Mouse (Mus musculus): ENCODE results near the gene Mertk. TPM values are rescaled to one million over a fixed set of nuclear protein-coding genes. Genes with fewer than 3 reads are reported as not detected.

Mertk gene
- total RNA-seq, 2 experiments from 2014 or later, result 30.4 to 40.0 TPM

DNA sequence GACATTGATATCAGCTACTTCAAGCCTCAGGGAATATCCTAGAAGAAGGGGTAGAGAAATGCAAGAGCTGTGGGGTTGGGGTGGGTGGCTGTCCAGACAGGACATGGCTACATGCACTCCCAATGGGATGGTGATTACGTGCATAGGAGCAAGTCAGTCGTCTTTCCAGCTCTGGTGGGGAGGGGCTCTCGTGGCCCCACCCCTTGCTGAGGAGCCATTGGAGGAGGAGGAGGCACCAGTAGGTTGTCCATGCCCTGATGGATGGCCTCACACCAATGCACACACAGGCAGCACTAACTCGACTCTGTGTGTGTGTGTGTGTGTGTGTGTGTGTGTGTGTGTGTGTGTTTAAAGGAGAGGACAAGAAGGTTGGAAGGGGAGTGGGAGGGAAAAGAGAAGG lies 106.6 kb downstream of the Mertk start:
- no peak for DNase-seq (ENCODE audit: low spot score in 2 of 2)
- intact Hi-C loops (cut with DNase I), result no loop called here

DNA sequence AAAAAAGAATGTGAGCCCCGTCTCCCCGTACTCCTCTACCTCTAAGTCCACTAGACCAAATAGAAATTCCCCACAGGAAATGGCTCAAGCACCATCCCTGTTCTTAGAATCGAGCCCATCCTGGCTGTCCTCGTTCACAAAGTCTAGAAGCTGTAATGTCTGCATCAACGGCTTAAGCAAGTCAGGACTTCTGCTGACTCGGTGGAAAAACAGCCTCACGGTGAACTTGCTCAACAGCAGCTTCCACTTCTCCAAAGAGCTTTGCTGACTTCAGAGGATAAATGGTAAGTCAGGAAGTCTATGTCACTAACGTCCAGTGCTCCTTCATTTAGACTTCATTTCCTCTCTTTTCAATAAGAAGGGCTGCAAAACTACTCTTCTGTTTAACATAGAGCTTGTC lies 107.8 kb downstream of the Mertk start:
- intact Hi-C loops (cut with DNase I), result no loop called here
- DNase-seq (ENCODE audit: low spot score in 2 of 2), result no peak

DNA sequence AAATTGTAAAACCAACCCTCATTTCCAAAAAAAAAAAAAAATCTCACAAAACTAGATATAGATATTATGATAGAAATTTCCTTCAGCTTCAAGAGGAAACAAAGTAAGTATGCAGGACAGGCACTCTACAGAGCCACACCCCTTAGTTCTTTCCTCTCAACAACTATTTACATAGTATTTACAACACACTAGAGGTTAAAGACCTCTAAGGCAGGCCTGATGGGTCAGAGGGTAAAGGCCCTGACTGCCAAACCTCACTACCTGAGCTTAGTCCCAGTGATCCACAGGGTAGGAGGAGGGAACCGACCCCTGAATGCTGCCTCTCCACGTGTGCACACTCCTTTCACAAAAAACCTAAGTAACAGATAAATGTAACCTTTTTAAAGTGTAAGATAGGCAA lies 114.0 kb downstream of the Mertk start:
- intact Hi-C loops (cut with DNase I), result no loop called here
- DNase-seq (ENCODE audit: low spot score in 2 of 2), result no peak

DNA sequence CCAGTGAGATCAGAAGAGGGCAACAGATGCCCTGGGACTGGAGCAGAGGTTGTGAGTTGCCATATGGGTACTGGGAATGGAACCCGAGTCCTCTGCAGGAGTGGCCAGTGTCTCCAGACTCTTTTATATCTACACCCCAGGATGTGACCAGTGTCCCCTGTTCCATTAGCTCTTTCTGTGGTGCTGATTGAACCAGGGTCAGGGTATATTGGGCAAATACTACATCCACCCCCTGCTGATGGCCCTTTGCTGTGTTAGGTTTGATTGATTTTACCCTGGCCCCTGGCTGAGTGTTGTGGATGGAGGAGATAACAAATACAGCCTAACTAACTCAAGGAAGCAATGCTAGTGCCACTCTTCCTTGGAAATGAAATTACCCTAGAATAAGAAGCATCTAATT lies 117.6 kb downstream of the Mertk start:
- intact Hi-C loops (cut with DNase I), result no loop called here

DNA sequence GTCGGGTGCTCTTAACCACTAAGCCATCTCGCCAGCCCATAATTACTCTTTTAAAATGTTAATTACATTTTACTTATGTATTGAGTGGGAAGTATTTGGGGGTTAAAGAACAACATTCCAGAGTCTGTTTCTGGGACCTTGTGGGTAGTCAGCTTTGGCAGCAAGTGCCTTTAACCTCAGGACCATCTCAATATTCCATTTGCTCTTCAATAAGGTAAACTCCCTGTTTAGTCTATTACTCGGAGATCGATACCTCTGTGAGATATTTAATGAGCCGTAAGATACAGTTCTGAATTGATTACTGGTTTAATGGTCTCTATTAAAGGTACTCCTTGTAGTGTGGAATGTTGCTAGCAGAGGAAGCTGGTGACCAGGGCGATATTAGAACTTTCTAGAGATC lies 118.2 kb downstream of the Mertk start:
- no peak for DNase-seq (ENCODE audit: low spot score in 2 of 2)
- intact Hi-C loops (cut with DNase I), result loop anchor here (1.0 kb wide), 1 partner anchor 119 kb away; the partner anchor contains the start of gene Mertk

More for the DNA sequence above, 117.6 kb downstream of the Mertk start:
- no peak for DNase-seq (ENCODE audit: low spot score in 2 of 2)

DNA sequence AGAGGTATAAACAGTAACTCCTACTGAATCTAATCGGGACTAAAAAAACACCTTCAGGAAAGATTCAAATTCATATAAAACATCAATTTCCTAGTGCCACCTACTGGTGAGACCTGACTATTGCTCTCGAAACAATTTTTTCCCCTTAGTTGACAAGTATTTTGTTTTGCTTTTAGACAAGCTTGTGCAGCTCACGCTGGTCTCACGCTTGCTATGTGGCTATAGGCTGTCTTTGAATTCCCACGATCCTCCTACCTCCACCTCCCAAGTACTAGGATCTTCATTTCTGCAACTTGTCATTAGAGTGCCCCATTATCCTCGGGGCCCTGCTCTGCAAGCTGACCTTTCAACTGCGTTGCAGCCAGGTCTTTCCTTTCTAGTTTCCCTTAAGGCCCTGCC lies 118.6 kb downstream of the Mertk start:
- no peak for DNase-seq (ENCODE audit: low spot score in 2 of 2)

DNA sequence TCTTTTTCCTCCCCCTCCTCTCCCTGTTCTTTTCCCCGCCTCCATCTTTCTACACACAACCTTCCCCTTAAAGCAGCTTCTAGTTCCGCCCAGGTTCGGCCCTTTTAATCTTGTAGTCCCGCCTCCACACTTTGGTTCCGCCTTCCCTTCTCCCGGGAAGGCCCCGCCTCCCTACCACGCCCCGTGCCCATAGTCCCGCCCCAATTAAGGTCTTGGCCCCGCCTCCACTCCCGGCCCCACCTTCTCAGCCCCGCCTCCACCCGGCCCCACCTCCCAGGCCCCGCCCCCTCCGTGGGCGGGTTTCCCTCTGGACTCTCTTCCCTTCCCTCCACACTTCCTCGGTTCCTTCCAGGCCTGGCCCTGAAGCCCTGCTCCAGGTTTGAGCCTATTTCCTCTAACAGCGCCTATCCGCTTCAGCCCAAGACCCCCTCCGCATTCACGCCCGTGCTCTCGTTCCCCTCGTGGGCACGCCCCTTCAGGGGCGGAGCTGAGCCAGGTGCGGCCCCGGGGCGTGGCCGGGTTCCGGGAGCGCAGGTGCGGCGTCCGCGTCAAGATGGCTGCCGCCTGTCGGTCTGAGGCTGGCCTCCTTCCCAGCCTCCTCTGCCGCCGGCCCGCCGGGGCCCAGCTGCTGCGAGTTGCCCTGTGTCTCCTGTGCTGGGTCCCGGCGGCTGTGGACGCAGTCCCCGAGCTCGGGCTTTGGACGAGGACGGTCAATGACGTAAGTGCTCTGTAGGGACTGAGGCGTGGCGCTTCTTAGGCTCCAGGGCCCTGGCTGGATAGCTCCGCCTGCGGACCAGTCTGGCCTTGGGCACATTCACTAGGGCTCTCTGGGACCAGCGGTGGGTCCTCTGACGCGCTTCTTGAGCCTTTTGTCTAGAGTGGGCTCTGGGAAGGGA lies 119.3 kb downstream of the Mertk start, which contains the start of gene Tmem87b:
Gene Tmem87b, plus strand, starts transcription at position 333 of the 896 bp plus-strand sequence.
- intact Hi-C loops (cut with DNase I), result loop anchor here (1.0 to 2.0 kb wide), 2 partner anchors 120 to 131 kb away; partner anchors contain the start of genes Anapc1 and Mertk
- peak; percentile 96 for DNase-seq (ENCODE audit: low spot score in 2 of 2)

More for the DNA sequence above, 118.6 kb downstream of the Mertk start:
- intact Hi-C loops (cut with DNase I), result loop anchor here (1.0 kb wide), 1 partner anchor 119 kb away; the partner anchor contains the start of gene Mertk

DNA sequence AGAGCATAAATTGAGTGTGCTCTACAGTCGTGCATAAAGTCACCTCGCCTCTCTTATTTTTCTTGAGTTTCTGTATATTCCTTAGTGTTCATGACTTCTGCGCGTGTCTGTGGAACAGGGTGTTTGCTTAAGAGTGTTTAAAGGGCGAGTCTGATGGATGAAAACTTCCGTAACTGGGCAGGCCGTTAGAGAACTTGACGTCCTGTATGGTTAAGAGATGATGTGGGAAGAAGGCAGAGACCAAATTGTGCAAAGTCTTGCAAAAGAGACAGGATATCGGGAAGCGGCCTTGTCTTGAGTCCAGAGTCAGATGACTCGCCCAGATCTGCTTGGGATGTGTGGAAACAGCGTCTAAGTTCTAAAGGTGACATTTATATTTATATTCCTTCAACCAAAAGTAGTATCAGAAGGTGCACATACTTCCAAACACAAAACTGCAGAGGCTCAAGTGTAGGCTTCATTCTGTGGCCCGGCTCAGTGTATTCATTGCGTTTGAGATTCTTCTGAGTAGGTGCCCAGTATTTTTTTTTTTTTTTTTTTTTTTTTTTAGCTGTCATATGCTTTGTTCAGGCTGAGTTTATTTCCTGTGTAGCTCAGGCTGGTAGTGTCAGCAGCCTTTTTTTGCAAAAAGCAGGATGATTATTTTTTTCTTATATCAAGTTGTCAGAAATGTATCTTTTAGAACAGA lies 120.3 kb downstream of the Mertk start:
- intact Hi-C loops (cut with DNase I), result loop anchor here (2.0 kb wide), 1 partner anchor 132 kb away; the partner anchor contains the start of gene Anapc1
- DNase-seq (ENCODE audit: low spot score in 2 of 2), result peak in 1 of 2 experiments; percentile 15

DNA sequence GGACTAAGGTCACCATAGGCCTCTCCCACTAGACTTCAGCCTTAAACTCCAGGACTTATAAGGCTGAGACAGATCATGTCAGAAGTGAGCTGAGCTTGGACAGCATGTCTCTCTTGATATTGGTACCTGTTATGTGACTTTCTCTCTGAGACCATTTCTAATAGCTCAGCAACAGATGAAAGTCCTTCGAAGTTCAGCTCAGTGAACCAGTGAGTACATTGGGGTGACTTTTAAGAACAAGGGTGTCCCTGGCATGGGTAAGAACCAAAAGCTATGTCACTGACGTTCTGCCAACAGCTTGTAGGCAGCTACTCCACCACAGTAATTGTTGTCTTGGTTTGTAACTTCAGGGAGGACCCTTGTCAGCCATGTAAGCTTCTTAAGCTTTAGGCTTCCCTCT lies 121.9 kb downstream of the Mertk start:
- DNase-seq (ENCODE audit: low spot score in 2 of 2), result no peak
- intact Hi-C loops (cut with DNase I), result no loop called here

DNA sequence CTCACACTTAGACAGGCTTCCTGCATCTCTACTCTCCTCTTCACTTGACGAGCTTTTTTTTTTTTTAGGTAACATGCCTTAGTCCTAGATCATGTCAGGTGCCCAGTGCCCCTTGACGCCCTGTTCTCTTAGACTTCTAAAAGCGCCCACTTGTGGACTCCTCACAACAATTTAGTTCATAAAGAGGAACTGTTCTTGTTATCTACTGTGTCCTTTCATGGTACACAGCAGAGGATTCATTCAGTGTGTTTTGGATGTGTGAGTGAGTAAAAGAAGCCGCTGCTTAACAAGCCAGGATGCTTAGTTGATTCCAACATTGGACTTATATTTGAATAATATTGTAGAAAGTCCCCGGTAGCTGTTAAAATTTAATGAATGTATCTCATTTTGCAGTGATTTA lies 125.1 kb downstream of the Mertk start:
- no peak for DNase-seq (ENCODE audit: low spot score in 2 of 2)
- intact Hi-C loops (cut with DNase I), result no loop called here

DNA sequence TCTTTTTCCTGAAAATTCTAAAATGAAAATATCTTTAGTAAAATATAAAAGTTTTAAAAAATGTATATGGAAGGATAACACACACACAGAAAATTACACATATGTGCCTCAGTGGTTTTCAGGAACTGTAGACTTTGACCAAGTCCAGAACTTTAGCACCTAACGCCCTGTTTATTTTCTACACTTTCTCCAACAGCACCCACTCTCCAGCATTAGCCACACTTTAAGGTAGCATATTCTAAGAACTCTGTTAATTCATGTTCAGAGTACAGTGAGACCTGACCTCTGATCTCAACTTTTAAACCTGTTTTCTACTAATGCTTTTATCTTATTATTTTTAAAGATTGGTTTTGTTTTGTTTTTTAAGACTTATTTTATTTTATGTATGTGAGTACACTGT lies 129.0 kb downstream of the Mertk start:
- no peak for DNase-seq (ENCODE audit: low spot score in 2 of 2)
- intact Hi-C loops (cut with DNase I), result no loop called here

DNA sequence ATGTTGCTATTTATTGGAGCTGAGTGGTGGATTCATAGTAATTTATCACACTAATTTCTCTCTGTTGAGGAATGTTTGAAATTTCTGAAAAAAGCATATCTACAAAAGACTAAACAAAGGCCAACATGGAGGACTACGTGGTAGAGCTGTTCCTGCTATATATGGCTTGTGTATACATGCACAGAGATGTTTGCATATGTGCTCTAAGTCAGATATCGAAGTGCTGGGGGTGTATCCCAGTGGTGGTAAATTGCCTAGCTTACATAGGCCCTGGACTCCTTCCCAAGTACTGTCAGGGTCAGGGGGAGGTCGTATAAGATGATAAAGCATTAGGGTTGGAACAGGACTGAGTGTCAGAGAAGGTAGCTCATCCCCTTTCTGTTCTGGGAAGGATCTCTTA lies 133.9 kb downstream of the Mertk start:
- intact Hi-C loops (cut with DNase I), result no loop called here
- no peak for DNase-seq (ENCODE audit: low spot score in 2 of 2)

DNA sequence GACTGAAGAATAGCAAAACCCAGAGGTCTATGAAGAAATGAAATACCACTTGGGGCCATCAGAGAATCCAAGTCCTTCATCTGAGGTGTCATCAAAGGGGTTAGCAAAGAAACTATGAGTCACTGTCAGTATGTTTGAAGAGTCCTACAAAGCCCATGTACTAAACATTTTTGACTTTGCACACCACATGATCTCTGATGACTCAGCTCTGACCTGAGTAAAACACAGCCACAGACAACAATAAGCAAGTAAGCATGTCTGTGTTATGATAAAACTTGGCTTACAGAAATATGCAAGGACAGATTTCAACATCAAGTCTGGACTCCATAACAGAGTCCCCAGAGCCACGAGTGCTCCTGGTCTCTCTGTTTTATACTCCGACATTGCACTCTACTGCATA lies 134.3 kb downstream of the Mertk start:
- DNase-seq (ENCODE audit: low spot score in 2 of 2), result no peak
- intact Hi-C loops (cut with DNase I), result no loop called here

DNA sequence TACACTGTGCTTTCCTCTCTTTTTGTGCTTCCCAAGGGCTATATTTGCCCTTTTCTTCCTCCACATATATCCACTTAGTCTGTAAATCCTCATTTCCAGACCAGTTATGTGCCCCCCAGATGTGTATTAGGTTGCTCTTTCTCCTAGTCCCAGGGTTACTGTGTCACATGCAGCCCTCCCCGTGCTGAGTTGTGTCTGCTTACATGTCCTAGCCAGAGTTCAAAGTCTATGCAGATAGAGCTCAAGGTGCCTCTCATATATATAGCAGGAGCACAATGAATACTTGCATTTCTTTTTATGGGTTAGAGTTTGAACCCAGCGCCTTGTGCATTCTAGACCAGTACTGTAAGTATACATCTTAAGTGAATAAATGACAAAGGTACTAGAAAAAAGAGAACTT lies 134.7 kb downstream of the Mertk start:
- intact Hi-C loops (cut with DNase I), result no loop called here
- no peak for DNase-seq (ENCODE audit: low spot score in 2 of 2)

DNA sequence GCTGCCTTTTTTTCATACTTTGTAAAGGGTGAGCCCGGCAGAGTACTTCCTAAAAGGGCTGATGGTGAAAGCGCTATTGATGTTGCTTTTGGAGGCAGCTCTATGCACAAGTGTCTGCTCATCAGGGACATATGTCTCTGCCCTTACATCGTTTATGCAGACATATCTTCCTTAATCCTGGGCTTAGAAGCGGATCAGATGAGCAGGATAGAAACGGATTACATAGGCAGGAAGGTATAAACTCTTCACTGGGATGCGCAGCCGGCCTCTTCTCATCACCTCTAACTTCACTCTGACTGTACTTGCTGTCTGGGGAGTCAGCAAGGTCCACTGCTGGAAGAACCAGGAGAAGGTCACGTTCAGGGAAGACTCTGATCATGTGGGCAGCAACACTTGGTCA lies 138.8 kb downstream of the Mertk start:
- no peak for DNase-seq (ENCODE audit: low spot score in 2 of 2)
- intact Hi-C loops (cut with DNase I), result no loop called here

DNA sequence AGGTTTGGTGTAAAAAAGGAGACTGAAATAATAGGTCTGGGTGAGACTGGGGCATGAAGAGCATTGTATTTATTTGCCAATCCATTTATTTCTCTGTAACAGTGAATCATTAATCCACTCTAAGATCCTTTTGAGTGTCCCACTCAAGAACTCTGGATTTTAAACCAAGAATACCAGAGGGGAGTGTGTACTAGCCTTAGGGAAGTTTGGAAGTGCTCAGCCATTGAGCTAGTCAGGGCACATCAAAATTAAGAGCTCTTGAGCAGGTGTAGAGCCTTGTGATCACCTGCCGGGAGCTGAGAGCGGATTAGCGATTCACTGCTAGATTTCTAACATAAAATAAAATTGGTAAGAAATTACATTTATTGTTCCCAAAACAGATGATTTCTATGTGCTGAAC lies 139.9 kb downstream of the Mertk start:
- intact Hi-C loops (cut with DNase I), result no loop called here
- DNase-seq (ENCODE audit: low spot score in 2 of 2), result no peak

DNA sequence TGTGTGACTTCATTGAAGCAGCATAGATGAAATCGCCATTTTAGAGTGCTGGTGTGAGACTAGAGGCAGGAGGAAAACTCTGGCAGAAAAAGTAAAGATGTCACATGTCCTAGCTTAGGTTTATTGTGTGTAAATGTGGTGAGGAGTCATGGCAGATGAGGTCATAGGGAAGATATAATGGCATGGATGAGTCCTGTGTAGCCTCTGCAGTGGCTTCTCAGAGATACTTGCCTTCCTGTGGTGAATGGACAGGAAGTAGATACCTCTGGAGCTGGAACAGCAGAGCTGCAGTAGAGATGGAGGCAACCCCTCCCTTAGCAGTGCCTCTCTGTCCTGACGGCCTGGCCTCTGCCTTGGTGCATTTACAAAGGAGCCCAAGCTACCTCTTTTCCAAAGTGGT lies 140.7 kb downstream of the Mertk start:
- intact Hi-C loops (cut with DNase I), result no loop called here
- DNase-seq (ENCODE audit: low spot score in 2 of 2), result no peak

DNA sequence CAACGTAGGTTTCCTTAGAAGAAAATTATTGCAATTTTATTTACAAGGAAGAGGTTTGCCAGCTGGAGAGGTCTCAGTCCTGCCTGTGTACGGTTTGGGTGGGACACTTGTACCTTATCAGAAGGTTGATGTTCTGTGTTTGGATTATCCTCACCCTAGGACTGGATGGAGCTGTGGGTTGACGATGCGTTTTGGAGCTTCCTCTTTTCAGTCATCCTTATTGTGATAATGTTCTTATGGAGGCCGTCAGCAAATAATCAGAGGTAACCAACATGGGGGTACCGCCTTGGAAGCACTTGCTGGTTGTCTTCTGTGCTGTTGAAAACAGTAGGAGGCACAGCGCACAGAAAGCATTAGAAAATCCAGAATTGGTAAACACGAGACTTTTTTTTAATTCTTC lies 143.7 kb downstream of the Mertk start:
- intact Hi-C loops (cut with DNase I), result no loop called here
- no peak for DNase-seq (ENCODE audit: low spot score in 2 of 2)

DNA sequence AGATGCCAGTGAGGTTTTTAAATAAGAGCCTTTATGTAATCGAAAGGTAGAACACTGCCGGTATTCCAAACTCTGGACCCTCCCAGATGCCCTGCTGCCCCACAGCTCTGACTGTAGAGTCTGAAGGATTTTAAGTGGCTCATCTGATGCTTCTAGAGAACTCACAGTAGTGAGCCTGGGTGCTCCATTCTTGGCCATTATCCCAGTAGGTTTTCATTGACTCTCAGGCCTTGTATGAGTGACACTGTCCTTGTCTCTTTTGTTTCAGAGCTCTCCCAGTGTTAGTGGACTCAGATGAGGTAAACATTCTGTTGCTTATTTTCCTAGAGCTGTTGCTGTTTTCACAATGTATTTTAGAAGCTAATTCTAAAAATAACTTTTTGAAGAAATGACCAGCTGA lies 151.3 kb downstream of the Mertk start:
- DNase-seq (ENCODE audit: low spot score in 2 of 2), result no peak
- intact Hi-C loops (cut with DNase I), result no loop called here

Measured in left cerebral cortex, postnatal 36 days (tissue).